Comparison of ENCODE assay signal across 8 mouse cellular contexts in genomic region chr7:43797333-43797769, GRCm38 (mm10). TPM values are rescaled to one million over a fixed set of nuclear protein-coding genes. Genes with fewer than 3 reads are reported as not detected.
A peak's percentile ranks its signal among the peaks of the same experiment; 100 is the strongest.
DNase-seq lines count a peak whose midpoint lies in the region; ATAC-seq lines count a peak whose summit lies in the region.

Gene Klk8, plus strand, starts transcription at chr7:43797577.

- peak within 1 kb of the TSS; percentile 78 for H3K4me2 ChIP-seq in forebrain, embryonic 13.5 days
- H3K4me2 ChIP-seq in hindbrain, embryonic 16.5 days (ENCODE audit: low read length): peak within 1 kb of the TSS; percentile 88
- peak within 1 kb of the TSS; percentile 74 for H3K4me2 ChIP-seq in midbrain, embryonic 15.5 days

- peaks cover 41% of the 10 kb centered on the region for H3K27me3 ChIP-seq in forebrain, embryonic 13.5 days
- H3K27me3 ChIP-seq in hindbrain, embryonic 16.5 days (replicated peaks; ENCODE audit: control insufficient read depth, insufficient read depth, low read length): peaks cover 10% of the 10 kb centered on the region
- H3K27me3 ChIP-seq in midbrain, embryonic 15.5 days (replicated peaks): peaks cover 28% of the 10 kb centered on the region

- H3K36me3 ChIP-seq in forebrain, embryonic 13.5 days (ENCODE audit: poor library complexity, severe bottlenecking): no peaks in the 10 kb centered on the region
- no peaks in the 10 kb centered on the region for H3K36me3 ChIP-seq in hindbrain, embryonic 16.5 days (ENCODE audit: control insufficient read depth, insufficient read depth, low read length)
- H3K36me3 ChIP-seq in midbrain, embryonic 15.5 days (replicated peaks): no peaks in the 10 kb centered on the region

- DNase-seq in urinary bladder, postnatal 14 days (ENCODE audit: low spot score): peak; percentile 56
- no peak for DNase-seq in urinary bladder, adult 2 months (ENCODE audit: low spot score)
- peak; percentile 24 for DNase-seq in liver
- DNase-seq in MN1 (ENCODE audit: low spot score): no peak
- no peak for DNase-seq in gastrocnemius, postnatal 25 days

- peak within 1 kb of the TSS; percentile 47 for H3K4me3 ChIP-seq in forebrain, embryonic 13.5 days
- H3K4me3 ChIP-seq in hindbrain, embryonic 16.5 days (ENCODE audit: low read length): peak within 1 kb of the TSS; percentile 49
- H3K4me3 ChIP-seq in midbrain, embryonic 15.5 days: peak within 1 kb of the TSS; percentile 45

- ATAC-seq in forebrain, embryonic 13.5 days: peak; percentile 51; the same call in 1 of the 2 replicates
- ATAC-seq in hindbrain, embryonic 16.5 days: peak; percentile 65
- ATAC-seq in midbrain, embryonic 15.5 days (replicated peaks): peak; percentile 70

- H3K4me1 ChIP-seq in forebrain, embryonic 13.5 days: peaks cover 11% of the 10 kb centered on the region
- H3K4me1 ChIP-seq in hindbrain, embryonic 16.5 days (ENCODE audit: control insufficient read depth, insufficient read depth, low read depth, low read length): peaks cover 9% of the 10 kb centered on the region; the same call in 1 of the 2 replicates
- H3K4me1 ChIP-seq in midbrain, embryonic 15.5 days: peaks cover 21% of the 10 kb centered on the region

- peak within 1 kb of the TSS; percentile 57 for H3K9ac ChIP-seq in forebrain, embryonic 13.5 days
- H3K9ac ChIP-seq in hindbrain, embryonic 16.5 days (ENCODE audit: low read depth, low read length): peak within 1 kb of the TSS; percentile 55
- H3K9ac ChIP-seq in midbrain, embryonic 15.5 days: peak within 1 kb of the TSS; percentile 20

- H3K9me3 ChIP-seq in forebrain, embryonic 13.5 days (replicated peaks): no peaks in the 10 kb centered on the region
- no peaks in the 10 kb centered on the region for H3K9me3 ChIP-seq in hindbrain, embryonic 16.5 days (ENCODE audit: control insufficient read depth, low read length)
- H3K9me3 ChIP-seq in midbrain, embryonic 15.5 days: no peaks in the 10 kb centered on the region

- H3K27ac ChIP-seq in forebrain, embryonic 13.5 days: no peak within 1 kb of the TSS
- H3K27ac ChIP-seq in hindbrain, embryonic 16.5 days (ENCODE audit: low read depth, low read length): no peak within 1 kb of the TSS
- no peak within 1 kb of the TSS for H3K27ac ChIP-seq in midbrain, embryonic 15.5 days

- 0% methylated on average over 28 of the region's 28 CpGs for WGBS in forebrain, embryonic 13.5 days
- whole genome bisulfite sequencing in hindbrain, embryonic 16.5 days: under 1% methylated on average over 25 of the region's 28 CpGs
- under 1% methylated on average over 28 of the region's 28 CpGs for WGBS in midbrain, embryonic 15.5 days

RNA-seq across cellular contexts. Expression of gene Klk8, which starts in this region (rescaled TPM):
- polyA plus RNA-seq in urinary bladder, adult 2 months (2012; rRNA removed): 8.1 and 8.9 TPM in 2 replicates
- 4.8 and 5.5 TPM in 2 replicates for polyA plus RNA-seq in forebrain, embryonic 13.5 days (2015; fragmentation: Nextera tagmentation; extraction: Ambion mirVana)
- polyA plus RNA-seq in hindbrain, embryonic 16.5 days (2015; fragmentation: Nextera tagmentation; extraction: Ambion mirVana): 11.3 and 13.3 TPM in 2 replicates
- polyA plus RNA-seq in midbrain, embryonic 15.5 days (2015; fragmentation: Nextera tagmentation; extraction: Ambion mirVana): 7.3 and 10.0 TPM in 2 replicates
- total RNA-seq in gastrocnemius, postnatal 25 days (2021): 1 to 10 TPM; 2.1 to 2.9 TPM

Comparison
In these comparisons a context has a peak if more than half of its experiments do, and no peak if none do; other contexts are left out.
1. DNase-seq: peak in urinary bladder, postnatal 14 days (single experiment) and liver (single experiment); none in urinary bladder, adult 2 months (single experiment), MN1 (single experiment) and gastrocnemius, postnatal 25 days (single experiment).
2. Peak in every context shown above with its lines, with median percentiles within 50 percentile points of each other: ATAC-seq, H3K4me2 ChIP-seq, H3K4me3 ChIP-seq and H3K9ac ChIP-seq.